Mouse (Mus musculus): ENCODE measurements around the gene Zfp59. TPM values are rescaled to one million over a fixed set of nuclear protein-coding genes. Genes with fewer than 3 reads are reported as not detected.
A peak's percentile ranks its signal among the peaks of the same experiment; 100 is the strongest.
"Not testable (repeated sequence)": the region's sequence is repeated elsewhere in the genome, so short reads cannot be mapped to it uniquely, and the experiment has no call there.

Zfp59 gene
- polyA plus RNA-seq, 1 experiment = 0.85 TPM

GRCm38 (mm10) chr7:27859301-27860251 lies 21.2 kb downstream of the Zfp59 start:
- H3K79me2 ChIP-seq (ENCODE audit: control insufficient read depth, insufficient read depth) = no peaks in the 10 kb centered on the region
- no peaks in the 10 kb centered on the region for H3K79me3 ChIP-seq (ENCODE audit: low read depth)
- H3K36me3 ChIP-seq (ENCODE audit: control insufficient read depth, insufficient read depth) = peaks cover 4% of the 10 kb centered on the region
- no peaks in the 10 kb centered on the region for H3K27me3 ChIP-seq (ENCODE audit: control insufficient read depth, insufficient read depth, insufficient read length)
- peak overlapping the region; percentile 37 for H3K4me3 ChIP-seq (ENCODE audit: insufficient read depth, poor library complexity, severe bottlenecking)
- TF ChIP-seq CTCF (IDR thresholded peaks at IDR 0.05; ENCODE audit: control insufficient read depth, insufficient read depth, insufficient read length) (no peak), FOSL1 (IDR thresholded peaks at IDR 0.05; ENCODE audit: insufficient read depth, low read length, poor library complexity, severe bottlenecking) (no peak), MYOD1 (IDR thresholded peaks at IDR 0.05; ENCODE audit: control insufficient read depth, insufficient read length, low read depth) (no peak), USF1 (IDR thresholded peaks at IDR 0.05; ENCODE audit: low read depth) (no peak), MYOG (IDR thresholded peaks at IDR 0.05; ENCODE audit: control insufficient read depth, extremely low read depth, insufficient read length) (no peak), CEBPB (IDR thresholded peaks at IDR 0.05; ENCODE audit: low read depth) (no peak), MAX (IDR thresholded peaks at IDR 0.05) (no peak)
- H3ac ChIP-seq (ENCODE audit: control insufficient read depth, insufficient read length, low read depth) = peak overlapping the region; percentile 44

- H3K79me2 ChIP-seq (ENCODE audit: control insufficient read depth, insufficient read depth) = no peaks in the 10 kb centered on the region
- H3ac ChIP-seq (ENCODE audit: control insufficient read depth, insufficient read length, low read depth) = peak overlapping the region; percentile 84
- peak overlapping the region; percentile 37 for H3K4me3 ChIP-seq (ENCODE audit: insufficient read depth, poor library complexity, severe bottlenecking)
- peaks cover 4% of the 10 kb centered on the region for H3K36me3 ChIP-seq (ENCODE audit: control insufficient read depth, insufficient read depth)
- H3K27me3 ChIP-seq (ENCODE audit: control insufficient read depth, insufficient read depth, insufficient read length) = no peaks in the 10 kb centered on the region
- H3K79me3 ChIP-seq (ENCODE audit: low read depth) = no peaks in the 10 kb centered on the region
- TF ChIP-seq USF1 (IDR thresholded peaks at IDR 0.05; ENCODE audit: low read depth) = no peak
- no peak for TF ChIP-seq MYOD1 (IDR thresholded peaks at IDR 0.05; ENCODE audit: control insufficient read depth, insufficient read length, low read depth)
- TF ChIP-seq MYOG (IDR thresholded peaks at IDR 0.05; ENCODE audit: control insufficient read depth, extremely low read depth, insufficient read length) = no peak
- no peak for TF ChIP-seq CEBPB (IDR thresholded peaks at IDR 0.05; ENCODE audit: low read depth)
- no peak for TF ChIP-seq CTCF (IDR thresholded peaks at IDR 0.05; ENCODE audit: control insufficient read depth, insufficient read depth, insufficient read length)
- no peak for TF ChIP-seq FOSL1 (IDR thresholded peaks at IDR 0.05; ENCODE audit: insufficient read depth, low read length, poor library complexity, severe bottlenecking)
- no peak for TF ChIP-seq MAX (IDR thresholded peaks at IDR 0.05)
These were observed 22.2 kb downstream of the Zfp59 start for GRCm38 (mm10) chr7:27860396-27861235.

GRCm38 (mm10) chr7:27862578-27862977 lies 24.2 kb downstream of the Zfp59 start:
- H3K79me2 ChIP-seq (ENCODE audit: control insufficient read depth, insufficient read depth); H3K4me3 ChIP-seq (ENCODE audit: insufficient read depth, poor library complexity, severe bottlenecking); H3K36me3 ChIP-seq (ENCODE audit: control insufficient read depth, insufficient read depth); H3K79me3 ChIP-seq (ENCODE audit: low read depth); H3K27me3 ChIP-seq (ENCODE audit: control insufficient read depth, insufficient read depth, insufficient read length); H3ac ChIP-seq (ENCODE audit: control insufficient read depth, insufficient read length, low read depth): not testable (repeated sequence)

GRCm38 (mm10) chr7:27881721-27882120 lies 43.3 kb downstream of the Zfp59 start:
- TF ChIP-seq CEBPB (IDR thresholded peaks at IDR 0.05; ENCODE audit: low read depth) (no peak), MAX (IDR thresholded peaks at IDR 0.05) (no peak), MYOD1 (IDR thresholded peaks at IDR 0.05; ENCODE audit: control insufficient read depth, insufficient read length, low read depth) (no peak), MYOG (IDR thresholded peaks at IDR 0.05; ENCODE audit: control insufficient read depth, extremely low read depth, insufficient read length) (no peak), USF1 (IDR thresholded peaks at IDR 0.05; ENCODE audit: low read depth) (no peak)
- no peak overlapping the region for H3ac ChIP-seq (ENCODE audit: control insufficient read depth, insufficient read length, low read depth)
- no peaks in the 10 kb centered on the region for H3K27me3 ChIP-seq (ENCODE audit: control insufficient read depth, insufficient read depth, insufficient read length)
- H3K79me2 ChIP-seq (ENCODE audit: control insufficient read depth, insufficient read depth) = no peaks in the 10 kb centered on the region
- no peak overlapping the region for H3K4me3 ChIP-seq (ENCODE audit: insufficient read depth, poor library complexity, severe bottlenecking)
- no peaks in the 10 kb centered on the region for H3K36me3 ChIP-seq (ENCODE audit: control insufficient read depth, insufficient read depth)
- no peaks in the 10 kb centered on the region for H3K79me3 ChIP-seq (ENCODE audit: low read depth)

GRCm38 (mm10) chr7:27900601-27901000 lies 62.2 kb downstream of the Zfp59 start:
- TF ChIP-seq CEBPB (IDR thresholded peaks at IDR 0.05; ENCODE audit: low read depth) = no peak
- TF ChIP-seq MYOG (IDR thresholded peaks at IDR 0.05; ENCODE audit: control insufficient read depth, extremely low read depth, insufficient read length) = no peak
- TF ChIP-seq MYOD1 (IDR thresholded peaks at IDR 0.05; ENCODE audit: control insufficient read depth, insufficient read length, low read depth) = no peak
- TF ChIP-seq FOSL1 (IDR thresholded peaks at IDR 0.05; ENCODE audit: insufficient read depth, low read length, poor library complexity, severe bottlenecking) = no peak
- TF ChIP-seq USF1 (IDR thresholded peaks at IDR 0.05; ENCODE audit: low read depth) = no peak
- no peak for TF ChIP-seq CTCF (IDR thresholded peaks at IDR 0.05; ENCODE audit: control insufficient read depth, insufficient read depth, insufficient read length)
- TF ChIP-seq MAX (IDR thresholded peaks at IDR 0.05) = no peak
- no peaks in the 10 kb centered on the region for H3K79me2 ChIP-seq (ENCODE audit: control insufficient read depth, insufficient read depth)
- no peak overlapping the region for H3K4me3 ChIP-seq (ENCODE audit: insufficient read depth, poor library complexity, severe bottlenecking)
- H3K27me3 ChIP-seq (ENCODE audit: control insufficient read depth, insufficient read depth, insufficient read length) = no peaks in the 10 kb centered on the region
- no peaks in the 10 kb centered on the region for H3K79me3 ChIP-seq (ENCODE audit: low read depth)
- no peaks in the 10 kb centered on the region for H3K36me3 ChIP-seq (ENCODE audit: control insufficient read depth, insufficient read depth)
- no peak overlapping the region for H3ac ChIP-seq (ENCODE audit: control insufficient read depth, insufficient read length, low read depth)
